ENCODE assay signal across 13 mouse cellular contexts in the genomic region with DNA sequence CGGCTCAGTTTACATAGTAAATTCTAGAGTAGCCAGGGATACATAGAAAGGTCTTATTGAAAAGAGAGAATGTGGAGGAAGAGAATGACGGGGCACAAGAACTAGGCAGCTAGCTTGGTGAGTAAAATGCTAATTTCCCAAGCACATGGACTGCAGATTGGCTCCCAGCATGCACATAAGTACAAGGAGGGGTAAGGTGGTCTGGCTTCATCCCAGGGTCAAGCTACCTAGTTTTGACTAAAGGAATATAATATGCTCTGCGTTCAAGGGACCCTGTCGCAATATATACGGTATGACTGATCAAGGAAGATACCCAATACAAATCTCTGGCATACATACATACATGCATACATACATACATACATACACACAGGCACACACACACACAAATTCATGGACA.
"Had no signal": no experiment of that assay in that cellular context is flagged by ENCODE, and none has a peak within 500 bp of the region (broad histone marks: within the 10 kb centered on the region; RNA-seq: fewer than 3 reads in every experiment).

No protein-coding gene starts in this region.

- DNase-seq: gastrocnemius, adult 2 months; gastrocnemius, postnatal 10 days; gastrocnemius, postnatal 25 days; heart, adult 18-20 months; heart, postnatal 10 days; heart, postnatal 4 days; kidney, adult 18-20 months; kidney, adult 8-10 months; kidney, postnatal 10 days; kidney, postnatal 25 days; kidney, postnatal 4 days; liver; liver, embryonic 13.5 days had no signal
